Mouse (Mus musculus) small intestine, adult 2 months (tissue): ENCODE data around the gene Arhgap42.

Source experiments
- CTCF ChIP-seq: fragments of 200-500 bp; IDR thresholded peaks from 2 replicates; pipeline ENCODE4 v1.5.1; 2012; ENCODE audit warnings: low read depth, mild to moderate bottlenecking, control low read depth, inconsistent platforms, low read length, moderate library complexity, mixed read lengths; ENCODE audit not compliant: insufficient replicate concordance, insufficient read length; ENCODE audit errors: extremely low read depth
- POLR2A ChIP-seq: fragments of 200-500 bp; IDR thresholded peaks from 2 replicates; pipeline ENCODE4 v1.6.1; 2012; ENCODE audit warnings: low read depth, mild to moderate bottlenecking, control low read depth, inconsistent platforms, low read length, moderate library complexity

DNA sequence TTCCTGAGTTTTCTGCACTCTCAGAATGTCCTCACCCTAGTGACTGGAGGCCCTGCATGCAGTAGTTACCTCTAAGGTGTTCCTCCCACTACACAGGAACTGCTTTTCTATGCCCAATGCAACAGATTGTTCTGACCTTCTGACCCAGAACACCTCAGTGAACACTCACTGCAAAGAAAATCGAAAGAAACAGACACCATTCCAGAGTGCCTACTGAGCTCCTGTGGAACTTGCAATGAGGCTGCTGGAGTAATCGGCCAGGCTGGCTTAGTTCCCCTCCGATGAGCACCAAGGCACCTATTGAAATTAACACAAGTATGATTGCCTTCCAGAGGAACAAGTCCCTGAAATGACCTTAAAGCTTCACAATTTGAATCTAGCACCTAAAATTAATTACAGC, 9.2 kb downstream of the Arhgap42 start:
- TF ChIP-seq POLR2A (no peak), CTCF (no peak)
